Mouse (Mus musculus) olfactory bulb, adult 2 months (tissue): Measurements from ENCODE around the gene Tnfaip2. TPM values are rescaled to one million over a fixed set of nuclear protein-coding genes. Genes with fewer than 3 reads are reported as not detected.
A peak's percentile ranks its signal among the peaks of the same experiment; 100 is the strongest.

Source experiments
- H3K27ac ChIP-seq: fragments of 200-500 bp; 2 replicates; pipeline ENCODE4 v1.5.1; 2012; ENCODE audit warnings: low read depth, low read length; ENCODE audit not compliant: insufficient read depth
- H3K4me1 ChIP-seq: fragments of 200-500 bp; 2 replicates; pipeline ENCODE4 v1.6.1; 2012; ENCODE audit warnings: low read length; ENCODE audit not compliant: control insufficient read depth, insufficient read depth
- H3K4me3 ChIP-seq: fragments of 200-500 bp; 2 replicates; pipeline ENCODE4 v1.5.1; 2012; ENCODE audit warnings: mild to moderate bottlenecking, low read depth, low read length, moderate library complexity; ENCODE audit not compliant: insufficient read depth
- CTCF ChIP-seq: fragments of 200-500 bp; IDR thresholded peaks from 2 replicates; pipeline ENCODE4 v1.5.1; 2012; ENCODE audit warnings: low read depth, mild to moderate bottlenecking, low read length, moderate library complexity; ENCODE audit not compliant: insufficient read depth
- POLR2A ChIP-seq: fragments of 200-500 bp; IDR thresholded peaks from 2 replicates; pipeline ENCODE4 v1.6.1; 2012; ENCODE audit warnings: mild to moderate bottlenecking, low read depth, low read length, moderate library complexity; ENCODE audit not compliant: insufficient read depth
- WGBS: fragments of 180-500 bp; shearing (Covaris S2); methylation state at CpG from one replicate; pipeline ENCODE4 v1.1.7; 2018; 5-methylcytosine and 5-hydroxymethylcytosine counted together
- polyA plus RNA-seq: library from polyadenylated mRNA; stranded (reverse); fragments of >200 nt; gene quantifications from 2 replicates; pipeline ENCODE4 v1.2.4, GENCODE M21; 2012; ENCODE audit warnings: low replicate concordance; ENCODE audit not compliant: missing spikeins, insufficient read depth, insufficient read length

Tnfaip2 gene
- polyA plus RNA-seq, 1 experiment, result not detected

DNA sequence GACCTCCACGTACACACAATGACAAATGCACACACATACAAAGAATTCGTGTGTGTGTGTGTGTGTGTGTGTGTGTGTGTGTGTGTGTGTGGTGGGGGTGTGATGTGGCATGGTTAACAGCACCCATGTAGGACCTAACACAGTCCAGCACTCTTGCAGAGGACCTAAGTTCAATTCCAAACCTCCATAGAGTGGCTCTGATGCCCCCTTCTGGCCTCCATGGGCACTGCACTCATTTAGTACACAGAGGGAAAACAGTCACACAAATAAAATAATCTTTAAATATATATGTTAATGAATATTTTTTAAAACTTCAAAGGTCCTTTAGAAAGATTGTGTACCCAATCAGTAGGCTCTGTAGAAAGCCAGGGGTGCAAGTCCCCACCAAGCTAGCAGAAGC, 37.6 kb downstream of the Tnfaip2 start:
- 83% methylated on average over 2 of the region's 2 CpGs for WGBS
- Histone ChIP-seq H3K27ac (no peak overlapping the region), H3K4me1 (peaks cover 5% of the 10 kb centered on the region), H3K4me3 (no peak overlapping the region)
- TF ChIP-seq CTCF (no peak), POLR2A (no peak)

DNA sequence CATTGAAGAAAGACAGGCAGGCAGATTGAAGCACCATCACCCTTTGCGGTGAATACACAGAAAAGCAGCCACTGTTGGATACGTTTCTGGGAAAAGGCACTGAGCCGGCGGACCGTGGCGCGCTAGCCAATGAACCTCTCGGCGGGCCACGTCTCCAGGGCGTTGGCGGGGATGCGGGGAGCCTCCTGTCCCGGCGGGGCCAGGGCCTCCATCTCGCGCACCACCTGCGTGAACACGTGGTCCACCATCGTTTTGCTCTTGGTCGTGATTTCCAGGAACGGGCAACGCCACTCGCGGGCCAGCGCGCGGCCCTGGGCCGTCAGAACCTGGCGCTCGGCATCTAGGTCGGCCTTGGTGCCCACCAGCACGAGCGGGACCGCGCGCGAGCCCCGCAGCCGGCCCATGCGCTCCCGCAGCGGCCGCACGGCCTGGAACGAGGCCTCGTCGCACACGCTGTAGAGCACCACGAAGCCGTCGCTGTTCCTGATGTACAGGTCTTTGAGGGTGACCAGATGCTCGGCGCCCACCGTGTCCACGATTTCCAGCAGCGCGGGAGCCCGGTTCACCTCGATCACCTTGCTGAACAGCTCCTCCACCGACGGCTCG, 42.9 kb downstream of the Tnfaip2 start:
- no peak for TF ChIP-seq CTCF
- no peak for TF ChIP-seq POLR2A
- Histone ChIP-seq H3K4me1 (peaks cover 16% of the 10 kb centered on the region), H3K4me3 (peak overlapping the region; percentile 29), H3K27ac (no peak overlapping the region)
- WGBS, result 2% methylated on average over 63 of the region's 63 CpGs

GRCm38 (mm10) chr12:111485652-111486306, 43.5 kb downstream of the Tnfaip2 start, which contains the start of gene Gm266:
Gene Gm266 (minus strand): TSS chr12:111485823.
- WGBS, result 1% methylated on average over 58 of the region's 58 CpGs
- TF ChIP-seq CTCF (no peak), POLR2A (no peak)
- no peak within 1 kb of the TSS for H3K27ac ChIP-seq
- H3K4me3 ChIP-seq, result peak within 1 kb of the TSS; percentile 29
- H3K4me1 ChIP-seq, result peaks cover 16% of the 10 kb centered on the region

DNA sequence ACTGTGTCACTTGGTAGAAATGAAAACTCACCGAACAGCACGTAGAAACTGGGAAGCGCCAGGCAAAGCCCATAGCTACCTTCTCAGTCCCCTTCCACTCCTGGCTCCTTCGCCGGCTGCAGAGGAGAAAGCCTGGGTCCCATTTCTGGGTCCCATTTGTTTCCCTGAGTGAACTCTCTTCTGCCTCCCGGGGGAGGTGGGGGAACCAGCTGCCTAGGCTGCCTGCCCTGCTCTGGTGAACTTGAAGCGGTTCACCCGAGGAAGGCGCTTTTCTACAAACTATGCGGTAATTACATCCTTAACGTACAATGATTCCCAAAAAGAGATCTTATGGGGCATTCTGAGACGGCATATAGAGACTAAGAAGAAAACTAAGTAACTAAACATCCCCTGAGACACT, 44.2 kb downstream of the Tnfaip2 start:
- H3K27ac ChIP-seq, result no peak overlapping the region

GRCm38 (mm10) chr12:111489261-111489865, 47.1 kb downstream of the Tnfaip2 start:
- Histone ChIP-seq H3K4me3 (no peak overlapping the region), H3K4me1 (peaks cover 16% of the 10 kb centered on the region), H3K27ac (no peak overlapping the region)
- 83% methylated on average over 11 of the region's 11 CpGs for WGBS
- no peak for TF ChIP-seq CTCF
- no peak for TF ChIP-seq POLR2A

More for the DNA sequence above, 44.2 kb downstream of the Tnfaip2 start:
- Histone ChIP-seq H3K4me3 (no peak overlapping the region), H3K4me1 (peaks cover 16% of the 10 kb centered on the region)
- TF ChIP-seq CTCF, result no peak
- no peak for TF ChIP-seq POLR2A
- WGBS, result 17% methylated on average over 12 of the region's 12 CpGs

GRCm38 (mm10) chr12:111494931-111495330, 52.7 kb downstream of the Tnfaip2 start:
- TF ChIP-seq CTCF (no peak), POLR2A (no peak)
- no peak overlapping the region for H3K27ac ChIP-seq
- no peak overlapping the region for H3K4me3 ChIP-seq
- no peaks in the 10 kb centered on the region for H3K4me1 ChIP-seq
- 62% methylated on average over 4 of the region's 4 CpGs for WGBS

DNA sequence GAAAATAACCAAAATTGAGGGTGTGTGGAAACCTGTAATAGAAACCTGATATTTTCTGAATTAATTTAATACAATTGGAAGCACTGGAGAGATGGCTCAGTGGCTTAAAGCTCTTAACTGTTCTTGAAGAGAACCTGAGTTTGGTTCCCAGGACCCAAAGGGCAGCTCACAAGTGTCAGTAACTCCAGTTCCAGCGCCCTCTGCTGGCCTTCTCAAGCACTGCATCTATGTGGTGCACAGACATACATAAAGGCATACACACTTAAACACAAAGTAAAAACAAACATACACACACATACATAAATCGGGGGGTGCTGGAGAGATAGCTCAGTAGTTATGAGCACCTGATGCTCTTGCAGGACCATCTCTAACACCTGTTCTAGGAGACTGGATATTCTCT, 54.8 kb downstream of the Tnfaip2 start:
- no peak for TF ChIP-seq POLR2A
- TF ChIP-seq CTCF, result no peak
- 48% methylated on average over 2 of the region's 2 CpGs for WGBS
- no peaks in the 10 kb centered on the region for H3K4me1 ChIP-seq
- no peak overlapping the region for H3K4me3 ChIP-seq
- no peak overlapping the region for H3K27ac ChIP-seq

DNA sequence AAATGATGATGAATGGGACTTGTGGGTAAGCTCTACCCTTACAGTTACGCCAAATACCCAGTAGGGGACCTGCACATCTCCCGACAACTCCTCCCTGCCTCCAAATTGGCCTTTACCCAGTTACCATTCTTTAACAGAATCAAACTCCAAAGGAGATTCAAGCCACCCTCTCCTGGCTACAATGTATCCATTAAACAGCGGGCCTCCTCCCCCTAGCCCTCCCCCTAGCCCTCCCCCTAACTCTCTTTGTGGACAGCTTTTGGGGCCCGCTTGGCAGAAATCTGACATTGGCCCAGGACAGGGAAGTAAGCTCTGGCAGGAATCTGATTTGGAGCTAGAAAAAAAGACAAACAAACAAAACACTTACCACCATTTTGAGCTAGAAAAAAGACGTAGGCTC, 57.3 kb downstream of the Tnfaip2 start:
- 0 out of 2 replicates have a peak, but pooled peaks cover 8% of the 10 kb centered on the region for H3K4me1 ChIP-seq
- no peak overlapping the region for H3K27ac ChIP-seq
- WGBS, result 55% methylated on average over 5 of the region's 5 CpGs
- no peak overlapping the region for H3K4me3 ChIP-seq
- TF ChIP-seq CTCF (no peak), POLR2A (no peak)

DNA sequence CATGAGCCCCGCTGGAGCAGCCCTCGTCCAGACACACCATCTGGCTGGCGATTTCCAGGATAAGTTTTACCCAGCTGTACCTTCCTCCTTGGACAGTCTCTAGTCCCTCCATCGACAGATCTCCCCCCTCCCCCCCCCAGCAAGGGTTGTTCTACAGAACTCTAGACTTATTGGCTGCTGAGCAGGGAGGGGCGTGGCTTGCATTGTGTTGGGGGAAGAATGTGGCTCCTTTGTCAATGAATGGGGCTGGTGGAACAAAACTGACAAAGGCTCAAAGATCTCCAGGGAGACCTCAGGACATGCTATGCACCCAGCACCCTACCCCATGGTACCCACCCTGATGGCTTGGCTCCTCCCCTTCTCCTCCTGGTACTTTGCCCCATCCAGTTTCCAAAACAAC, 58.5 kb downstream of the Tnfaip2 start:
- Histone ChIP-seq H3K27ac (0 out of 2 replicates have a peak overlapping the region, but pooled peaks have one; percentile 38), H3K4me3 (no peak overlapping the region)
- WGBS, result 23% methylated on average over 5 of the region's 5 CpGs

More for the DNA sequence above, 58.5 kb downstream of the Tnfaip2 start:
- no peak for TF ChIP-seq CTCF
- TF ChIP-seq POLR2A, result no peak
- 0 out of 2 replicates have a peak, but pooled peaks cover 10% of the 10 kb centered on the region for H3K4me1 ChIP-seq
